Mouse (Mus musculus) CH12.LX (cell line): ENCODE results near the gene Klk1b26. TPM values are rescaled to one million over a fixed set of nuclear protein-coding genes. Genes with fewer than 3 reads are reported as not detected.
"Not testable (repeated sequence)": the region's sequence is repeated elsewhere in the genome, so short reads cannot be mapped to it uniquely, and the experiment has no call there.

Source experiments
- DNase-seq: peaks from one replicate; pipeline ENCODE4 v3.0.0-alpha.2; 2013; ENCODE audit errors: extremely low read depth
- H3K27ac ChIP-seq: 2 replicates; pipeline ENCODE4 v1.5.1; 2012; ENCODE audit warnings: low read depth, mild to moderate bottlenecking, control low read depth, moderate library complexity; ENCODE audit not compliant: insufficient read depth
- H3K27me3 ChIP-seq: replicated peaks from 2 replicates; pipeline ENCODE3; 2012; ENCODE audit warnings: inconsistent platforms
- H3K36me3 ChIP-seq, 2 experiments: replicated peaks in 1 of 2; 2 replicates each; pipeline versions ENCODE3 to v1.6.1; 2012; ENCODE audit warnings: inconsistent platforms in 1 of 2, low read length in 1 of 2, mild to moderate bottlenecking in 1 of 2, mixed read lengths in 1 of 2, moderate library complexity in 1 of 2; ENCODE audit not compliant: control insufficient read depth in 1 of 2, insufficient read depth in 1 of 2
- H3K4me1 ChIP-seq, 2 experiments: 2 replicates each; pipeline ENCODE4 v1.6.1; 2012; ENCODE audit warnings: inconsistent platforms in 1 of 2, moderate library complexity in 1 of 2; ENCODE audit not compliant: insufficient read depth in 2 of 2, control insufficient read depth in 1 of 2
- H3K4me2 ChIP-seq: 2 replicates; pipeline ENCODE4 v1.6.1; 2012; ENCODE audit warnings: low read depth, mild to moderate bottlenecking, control low read depth; ENCODE audit not compliant: poor library complexity, insufficient read depth, severe bottlenecking
- H3K4me3 ChIP-seq, 3 experiments: fragments of 150-350 bp in 1 of 3; sonication (generic) in 1 of 3; replicated peaks in 1 of 3; 2 replicates each; pipeline versions ENCODE3 to v1.5.1; 2011 to 2012; ENCODE audit warnings: low read depth in 2 of 3, low read length in 2 of 3, mild to moderate bottlenecking in 2 of 3, moderate library complexity in 2 of 3, control low read depth in 1 of 3, improper control_type of control experiment in 1 of 3, inconsistent platforms in 1 of 3, mixed read lengths in 1 of 3; ENCODE audit not compliant: poor library complexity in 1 of 3
- H3K79me2 ChIP-seq: replicated peaks from 2 replicates; pipeline ENCODE4 v1.6.1; 2012; ENCODE audit warnings: mild to moderate bottlenecking, moderate library complexity; ENCODE audit not compliant: control insufficient read depth, poor library complexity, insufficient read depth, severe bottlenecking; ENCODE audit errors: extremely low read depth
- H3K9ac ChIP-seq: 2 replicates; pipeline ENCODE4 v1.6.1; 2012; ENCODE audit warnings: low read depth, mild to moderate bottlenecking, control low read depth, moderate library complexity; ENCODE audit not compliant: insufficient read depth
- H3K9me3 ChIP-seq: replicated peaks from 2 replicates; pipeline ENCODE3; 2012; ENCODE audit warnings: low read length, inconsistent platforms, mixed read lengths
- BHLHE40 ChIP-seq: IDR thresholded peaks from 2 replicates; pipeline ENCODE4 v1.6.1; 2011; ENCODE audit warnings: mild to moderate bottlenecking, low read depth, low read length, improper control_type of control experiment
- ELF1 ChIP-seq: IDR thresholded peaks from 2 replicates; pipeline ENCODE4 v1.6.1; 2014; ENCODE audit warnings: low read depth, mild to moderate bottlenecking, inconsistent platforms, low read length, improper control_type of control experiment
- ETS1 ChIP-seq: conservative IDR thresholded peaks from 2 replicates; pipeline ENCODE4 v1.6.1; 2012; ENCODE audit warnings: low read depth, mild to moderate bottlenecking, inconsistent platforms, low read length, improper control_type of control experiment, moderate library complexity
- GABPA ChIP-seq: IDR thresholded peaks from 2 replicates; pipeline ENCODE4 v1.6.1; 2012; ENCODE audit warnings: low read depth, low read length, improper control_type of control experiment, inconsistent platforms; ENCODE audit not compliant: insufficient replicate concordance
- HCFC1 ChIP-seq: IDR thresholded peaks from 2 replicates; pipeline ENCODE4 v1.6.1; 2012; ENCODE audit warnings: low read depth, mild to moderate bottlenecking, inconsistent platforms, low read length, improper control_type of control experiment
- JUND ChIP-seq: conservative IDR thresholded peaks from 2 replicates; pipeline ENCODE4 v1.6.1; 2011; ENCODE audit warnings: low read depth, low read length, improper control_type of control experiment
- NELFE ChIP-seq: IDR thresholded peaks from 2 replicates; pipeline ENCODE4 v1.6.1; 2011; ENCODE audit warnings: low read depth, low read length, improper control_type of control experiment
- NRF1 ChIP-seq: IDR thresholded peaks from 2 replicates; pipeline ENCODE4 v1.6.1; 2014; ENCODE audit warnings: low read depth, mild to moderate bottlenecking, inconsistent platforms, low read length, improper control_type of control experiment, moderate library complexity
- POLR2A ChIP-seq: IDR thresholded peaks from 2 replicates; pipeline ENCODE4 v1.6.1; 2011; ENCODE audit warnings: low read depth, mild to moderate bottlenecking, improper control_type of control experiment, low read length
- RCOR1 ChIP-seq: conservative IDR thresholded peaks from 2 replicates; pipeline ENCODE4 v1.6.1; 2012; ENCODE audit warnings: low read depth, mild to moderate bottlenecking, inconsistent platforms, low read length, improper control_type of control experiment
- UBTF ChIP-seq: IDR thresholded peaks from 2 replicates; pipeline ENCODE4 v1.6.1; 2012; ENCODE audit warnings: low read depth, mild to moderate bottlenecking, inconsistent platforms, low read length, improper control_type of control experiment, moderate library complexity
- USF2 ChIP-seq: conservative IDR thresholded peaks from 2 replicates; pipeline ENCODE4 v1.6.1; 2011; ENCODE audit warnings: low read depth, low read length, improper control_type of control experiment
- ZKSCAN1 ChIP-seq: IDR thresholded peaks from 2 replicates; pipeline ENCODE4 v1.6.1; 2012; ENCODE audit warnings: low read depth, inconsistent platforms, low read length, improper control_type of control experiment, borderline replicate concordance
- dilution Hi-C: fragments of 300-500 bp; cut with MboI; formaldehyde crosslinking; loops from 2 replicates; pipeline ENCODE4 v1.14.3; 2020; ENCODE audit warnings: low sequenced_read_pairs; ENCODE audit not compliant: extremely low pct_unique_long_range_greater_than_20kb, extremely low pct_ligation_motif_present
- in situ Hi-C: fragments of 300-500 bp; cut with MboI; formaldehyde crosslinking; loops from 3 replicates; pipeline ENCODE4 v1.14.3; 2019; ENCODE audit warnings: low sequenced_read_pairs, low pct_ligation_motif_present, low pct_unique_long_range_greater_than_20kb, mixed read lengths
- polyA plus RNA-seq: library from polyadenylated mRNA; unstranded; fragments of >175 nt; gene quantifications from 2 replicates; pipeline ENCODE4 v1.2.1, GENCODE M21; 2012; ENCODE audit warnings: low read depth; ENCODE audit not compliant: insufficient read length
- total RNA-seq, 2 experiments: library from RNA; depleted of rRNA; stranded (reverse); fragments of 300-350 nt in 1 of 2; fragments of >200 nt in 1 of 2; gene quantifications; 2 replicates each; pipeline ENCODE4 v1.2.3; 2012 to 2014

Klk1b26 gene
- total and polyA plus RNA-seq, 3 experiments = not detected

- in situ Hi-C loops = no loop called here
- no peaks in the 10 kb centered on the region for H3K79me2 ChIP-seq
- H3K4me3 ChIP-seq = no peak overlapping the region
- no peak overlapping the region for H3K9ac ChIP-seq
- H3K27ac ChIP-seq = no peak overlapping the region
- H3K4me2 ChIP-seq = no peak overlapping the region
- no peaks in the 10 kb centered on the region for H3K9me3 ChIP-seq
- no peaks in the 10 kb centered on the region for H3K27me3 ChIP-seq
- DNase-seq = no peak
- TF ChIP-seq RCOR1 = no peak
- peaks cover 17 to 64% of the 10 kb centered on the region in 2 experiments for H3K4me1 ChIP-seq
- dilution Hi-C loops = no loop called here
- no peaks in the 10 kb centered on the region for H3K36me3 ChIP-seq
Observed at GRCm38 (mm10) chr7:43967612-43968011, 44.4 kb upstream of the Klk1b26 start.

- H3K9me3 ChIP-seq, H3K27me3 ChIP-seq, dilution Hi-C loops, H3K9ac ChIP-seq, H3K36me3 ChIP-seq, H3K4me3 ChIP-seq, H3K27ac ChIP-seq, in situ Hi-C loops, H3K79me2 ChIP-seq, DNase-seq, H3K4me2 ChIP-seq: not testable (repeated sequence)
- peaks cover 9 to 34% of the 10 kb centered on the region in 2 experiments for H3K4me1 ChIP-seq
Observed at GRCm38 (mm10) chr7:43975761-43976160, 36.2 kb upstream of the Klk1b26 start, which contains the start of gene Klk1b9. TSS of gene Klk1b9 (plus strand) at chr7:43976061.

- Histone ChIP-seq H3K36me3 (no peaks in the 10 kb centered on the region), H3K9me3 (no peaks in the 10 kb centered on the region), H3K27me3 (no peaks in the 10 kb centered on the region), H3K79me2 (no peaks in the 10 kb centered on the region), H3K4me1 (peaks cover 0 to 7% of the 10 kb centered on the region in 2 experiments; a peak in 1 of 4 replicates), H3K9ac (no peak overlapping the region), H3K4me3 (no peak overlapping the region), H3K27ac (no peak overlapping the region), H3K4me2 (no peak overlapping the region)
- no peak for DNase-seq
- in situ Hi-C loops (no loop called here), dilution Hi-C loops (no loop called here)
- TF ChIP-seq POLR2A (no peak), ETS1 (no peak), BHLHE40 (no peak), NELFE (no peak), NRF1 (no peak), GABPA (no peak), JUND (no peak), ZKSCAN1 (no peak), UBTF (no peak), HCFC1 (no peak), USF2 (no peak), ELF1 (no peak)
Observed at GRCm38 (mm10) chr7:43985657-43986056, 26.3 kb upstream of the Klk1b26 start.

GRCm38 (mm10) chr7:43994821-43995220 lies 17.1 kb upstream of the Klk1b26 start:
- in situ Hi-C loops, dilution Hi-C loops, H3K9me3 ChIP-seq, H3K79me2 ChIP-seq, H3K27ac ChIP-seq, H3K36me3 ChIP-seq, H3K4me2 ChIP-seq, H3K9ac ChIP-seq, H3K4me3 ChIP-seq, H3K27me3 ChIP-seq: not testable (repeated sequence)
- H3K4me1 ChIP-seq = peaks cover 0 to 16% of the 10 kb centered on the region in 2 experiments; a peak in 2 of 4 replicates
- DNase-seq = peak; percentile 29

GRCm38 (mm10) chr7:43995577-43995976 lies 16.4 kb upstream of the Klk1b26 start, which contains the start of gene Klk1b11:
TSS of gene Klk1b11 (plus strand) at chr7:43995877.
- H3K9ac ChIP-seq, H3K9me3 ChIP-seq, in situ Hi-C loops, dilution Hi-C loops, H3K4me3 ChIP-seq, DNase-seq, H3K27ac ChIP-seq, H3K79me2 ChIP-seq, H3K27me3 ChIP-seq, H3K4me2 ChIP-seq, H3K36me3 ChIP-seq: not testable (repeated sequence)
- H3K4me1 ChIP-seq = peaks cover 0 to 16% of the 10 kb centered on the region in 2 experiments; a peak in 2 of 4 replicates
